Mouse (Mus musculus) embryonic facial prominence, embryonic 11.5 days (tissue): ENCODE results near the gene Raf1. TPM values are rescaled to one million over a fixed set of nuclear protein-coding genes. Genes with fewer than 3 reads are reported as not detected.

Source experiments
- ATAC-seq: fragments of 200-750 bp; cut with Nextera tagmentation; replicated peaks from 2 replicates; pipeline ENCODE4 v1.8.0; 2017; ENCODE audit warnings: low read depth; ENCODE audit not compliant: insufficient number of reproducible peaks, low FRiP score, low TSS enrichment
- DNase-seq: peaks from one replicate; pipeline ENCODE4 v3.0.0-alpha.2; 2015; ENCODE audit warnings: low spot score
- H3K27ac ChIP-seq: fragments of 300-500 bp; sonication (generic); replicated peaks from 2 replicates; pipeline ENCODE4 v1.5.1; 2014; ENCODE audit warnings: mild to moderate bottlenecking, low read depth, low read length, control low read depth
- H3K27me3 ChIP-seq: fragments of 300-500 bp; sonication (generic); 2 replicates; pipeline ENCODE4 v1.6.1; 2014; ENCODE audit warnings: mild to moderate bottlenecking, low read length, moderate library complexity, mixed read lengths; ENCODE audit not compliant: control insufficient read depth, insufficient read depth
- H3K36me3 ChIP-seq: fragments of 300-500 bp; sonication (generic); replicated peaks from 2 replicates; pipeline ENCODE4 v1.6.1; 2014; ENCODE audit warnings: low read depth, mild to moderate bottlenecking, low read length, moderate library complexity, mixed read lengths; ENCODE audit not compliant: control insufficient read depth, insufficient read depth
- H3K4me1 ChIP-seq: fragments of 300-500 bp; sonication (generic); 2 replicates; pipeline ENCODE4 v1.6.1; 2014; ENCODE audit warnings: low read length, mixed read lengths; ENCODE audit not compliant: control insufficient read depth, insufficient read depth
- H3K4me2 ChIP-seq: fragments of 300-500 bp; sonication (generic); 2 replicates; pipeline ENCODE4 v1.6.1; 2014; ENCODE audit warnings: low read depth, mild to moderate bottlenecking, control low read depth, low read length, moderate library complexity
- H3K4me3 ChIP-seq: fragments of 300-500 bp; sonication (generic); 2 replicates; pipeline ENCODE4 v1.5.1; 2014; ENCODE audit warnings: low read depth, low read length, control low read depth
- H3K9ac ChIP-seq: fragments of 300-500 bp; sonication (generic); replicated peaks from 2 replicates; pipeline ENCODE4 v1.6.1; 2014; ENCODE audit warnings: mild to moderate bottlenecking, control low read depth, low read length
- H3K9me3 ChIP-seq: fragments of 300-500 bp; sonication (generic); replicated peaks from 2 replicates; pipeline ENCODE4 v1.6.1; 2016; ENCODE audit warnings: mild to moderate bottlenecking, low read length, inconsistent platforms, mixed read lengths; ENCODE audit not compliant: control insufficient read depth
- WGBS: fragments of 180-500 bp; shearing (Covaris S2); extraction: QIAGEN DNeasy Blood & Tissue Kit; methylation state at CpG from one replicate; pipeline ENCODE4 v1.1.7; 2014; 5-methylcytosine and 5-hydroxymethylcytosine counted together
- polyA plus RNA-seq: library from polyadenylated mRNA; unstranded; fragments of >200 nt; fragmentation: Nextera tagmentation; extraction: Ambion mirVana; gene quantifications from 2 replicates; pipeline ENCODE4 v1.2.1, GENCODE M21; 2014

Gene Raf1
- polyA plus RNA-seq, 1 experiment from 2014 or later, result 124 TPM

GRCm38 (mm10) chr6:115607429-115607828, 69.0 kb downstream of the Raf1 start:
- H3K4me3 ChIP-seq, result no peak overlapping the region
- no peak for DNase-seq
- H3K27ac ChIP-seq, result no peak overlapping the region
- H3K4me1 ChIP-seq, result no peaks in the 10 kb centered on the region
- H3K27me3 ChIP-seq, result no peaks in the 10 kb centered on the region
- no peak overlapping the region for H3K4me2 ChIP-seq
- H3K36me3 ChIP-seq, result no peaks in the 10 kb centered on the region
- no peaks in the 10 kb centered on the region for H3K9me3 ChIP-seq
- no peak overlapping the region for H3K9ac ChIP-seq
- ATAC-seq, result no peak
- 86% methylated on average over 4 of the region's 4 CpGs for WGBS

GRCm38 (mm10) chr6:115606461-115606860, 70.0 kb downstream of the Raf1 start:
- Histone ChIP-seq H3K4me3 (no peak overlapping the region), H3K4me1 (no peaks in the 10 kb centered on the region), H3K27me3 (no peaks in the 10 kb centered on the region), H3K27ac (no peak overlapping the region), H3K9ac (no peak overlapping the region), H3K4me2 (no peak overlapping the region), H3K9me3 (no peaks in the 10 kb centered on the region), H3K36me3 (no peaks in the 10 kb centered on the region)
- ATAC-seq (no peak), DNase-seq (no peak)
- 84% methylated on average over 1 of the region's 1 CpGs for WGBS

- under 1% methylated on average over 61 of the region's 61 CpGs for WGBS
- H3K9me3 ChIP-seq, result no peaks in the 10 kb centered on the region
- peak within 1 kb of the TSS; percentile 73 for H3K9ac ChIP-seq
- peak within 1 kb of the TSS; percentile 45 for H3K4me2 ChIP-seq
- no peaks in the 10 kb centered on the region for H3K4me1 ChIP-seq
- H3K36me3 ChIP-seq, result no peaks in the 10 kb centered on the region
- H3K4me3 ChIP-seq, result peak within 1 kb of the TSS; percentile 58
- no peak within 1 kb of the TSS for H3K27ac ChIP-seq
- DNase-seq, result peak; percentile 89
- ATAC-seq, result peak; percentile 93
- no peaks in the 10 kb centered on the region for H3K27me3 ChIP-seq
Observed at GRCm38 (mm10) chr6:115601715-115602523, 74.5 kb downstream of the Raf1 start, which contains the start of gene Mkrn2. Gene Mkrn2 (plus strand): TSS chr6:115601902.

- H3K27me3 ChIP-seq, result no peaks in the 10 kb centered on the region
- no peaks in the 10 kb centered on the region for H3K36me3 ChIP-seq
- no peak overlapping the region for H3K27ac ChIP-seq
- H3K9ac ChIP-seq, result no peak overlapping the region
- H3K4me2 ChIP-seq, result peak overlapping the region; percentile 45; the same call in 1 of the 2 replicates
- WGBS, result 61% methylated on average over 4 of the region's 4 CpGs
- H3K4me3 ChIP-seq, result no peak overlapping the region
- no peaks in the 10 kb centered on the region for H3K9me3 ChIP-seq
- ATAC-seq (no peak), DNase-seq (peak; percentile 3)
- no peaks in the 10 kb centered on the region for H3K4me1 ChIP-seq
Observed at GRCm38 (mm10) chr6:115601322-115601714, 75.1 kb downstream of the Raf1 start.

GRCm38 (mm10) chr6:115595667-115596066, 80.8 kb downstream of the Raf1 start:
- no peak overlapping the region for H3K9ac ChIP-seq
- H3K4me2 ChIP-seq, result no peak overlapping the region
- DNase-seq (no peak), ATAC-seq (no peak)
- H3K27ac ChIP-seq, result no peak overlapping the region
- no peaks in the 10 kb centered on the region for H3K36me3 ChIP-seq
- no peaks in the 10 kb centered on the region for H3K9me3 ChIP-seq
- H3K27me3 ChIP-seq, result no peaks in the 10 kb centered on the region
- 61% methylated on average over 3 of the region's 3 CpGs for WGBS
- H3K4me1 ChIP-seq, result no peaks in the 10 kb centered on the region; the same call in 1 of the 2 replicates
- no peak overlapping the region for H3K4me3 ChIP-seq

GRCm38 (mm10) chr6:115594463-115594862, 82.0 kb downstream of the Raf1 start:
- DNase-seq, result no peak
- Histone ChIP-seq H3K4me3 (no peak overlapping the region), H3K9ac (no peak overlapping the region), H3K4me1 (no peaks in the 10 kb centered on the region; the same call in 1 of the 2 replicates), H3K36me3 (no peaks in the 10 kb centered on the region), H3K27me3 (no peaks in the 10 kb centered on the region), H3K9me3 (no peaks in the 10 kb centered on the region), H3K4me2 (no peak overlapping the region), H3K27ac (no peak overlapping the region)
- ATAC-seq, result no peak
- WGBS, result 86% methylated on average over 3 of the region's 3 CpGs

- Histone ChIP-seq H3K36me3 (no peaks in the 10 kb centered on the region), H3K4me2 (no peak overlapping the region), H3K27me3 (no peaks in the 10 kb centered on the region), H3K9me3 (no peaks in the 10 kb centered on the region), H3K4me3 (no peak overlapping the region), H3K9ac (no peak overlapping the region), H3K27ac (no peak overlapping the region), H3K4me1 (no peaks in the 10 kb centered on the region; the same call in 1 of the 2 replicates)
- 85% methylated on average over 4 of the region's 4 CpGs for WGBS
- DNase-seq, result no peak
- ATAC-seq, result no peak
Observed at GRCm38 (mm10) chr6:115593252-115593651, 83.2 kb downstream of the Raf1 start.

- peak; percentile 32 for DNase-seq
Observed at GRCm38 (mm10) chr6:115592458-115592857, 84.0 kb downstream of the Raf1 start, which contains the start of gene Mkrn2os. Gene Mkrn2os (minus strand): TSS chr6:115592576.

More at GRCm38 (mm10) chr6:115592458-115592857, 84.0 kb downstream of the Raf1 start, which contains the start of gene Mkrn2os:
- Histone ChIP-seq H3K9me3 (no peaks in the 10 kb centered on the region), H3K27ac (no peak within 1 kb of the TSS), H3K4me2 (no peak within 1 kb of the TSS), H3K4me1 (no peaks in the 10 kb centered on the region; the same call in 1 of the 2 replicates), H3K4me3 (no peak within 1 kb of the TSS), H3K36me3 (no peaks in the 10 kb centered on the region), H3K9ac (no peak within 1 kb of the TSS), H3K27me3 (no peaks in the 10 kb centered on the region)
- no peak for ATAC-seq
- 53% methylated on average over 5 of the region's 5 CpGs for WGBS
